Mouse (Mus musculus): Measurements from ENCODE around the gene Gcnt2.
"Not testable (repeated sequence)": the region's sequence is repeated elsewhere in the genome, so short reads cannot be mapped to it uniquely, and the experiment has no call there.

Gcnt2 gene

DNA sequence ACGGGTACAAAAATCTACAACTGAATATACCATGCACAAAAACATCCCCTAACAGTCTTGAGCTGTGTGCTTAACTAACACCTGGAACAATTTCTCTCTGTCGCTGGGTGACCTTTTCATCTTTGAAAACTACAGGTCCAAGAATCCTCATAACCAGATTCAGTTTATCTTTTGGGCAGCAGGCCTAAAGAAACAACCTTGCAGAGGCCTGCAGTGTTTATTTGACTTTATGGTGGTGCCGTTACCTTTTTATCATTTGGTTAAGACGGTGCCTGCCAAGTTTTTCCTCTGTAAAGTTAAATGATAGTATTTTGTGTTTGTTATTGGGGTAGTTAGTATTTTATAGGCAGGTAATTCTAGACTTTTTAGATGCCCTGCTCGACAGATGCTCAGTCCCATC is 15.9 kb downstream of the Gcnt2 start:
- no peak for DNase-seq

GRCm38 (mm10) chr13:40877589-40877988 is 18.0 kb downstream of the Gcnt2 start:
- no peak for DNase-seq

GRCm38 (mm10) chr13:40880557-40880956 is 21.0 kb downstream of the Gcnt2 start:
- DNase-seq: no peak

- DNase-seq: no peak
These were observed 23.1 kb downstream of the Gcnt2 start for GRCm38 (mm10) chr13:40882606-40883005.

DNA sequence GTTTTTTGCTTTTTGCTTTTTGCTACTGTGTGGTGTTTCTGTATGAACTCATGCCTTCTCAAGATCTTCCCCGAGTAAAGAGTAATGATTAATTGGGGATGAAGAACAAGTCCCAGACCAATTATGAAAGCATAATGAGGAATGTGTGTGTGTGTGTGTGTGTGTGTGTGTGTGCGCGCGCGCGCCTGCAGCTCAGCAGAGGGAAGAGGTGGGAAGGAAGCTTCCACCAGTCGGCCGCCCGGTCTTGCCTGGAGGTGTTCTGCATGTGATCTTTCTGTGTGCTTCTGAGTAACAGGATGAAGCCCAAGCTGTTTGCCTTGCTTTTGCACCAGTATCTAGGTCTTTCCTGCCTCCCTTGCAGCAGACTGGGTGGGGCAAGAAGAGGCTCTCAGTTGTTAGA is 24.3 kb downstream of the Gcnt2 start:
- DNase-seq: no peak

DNA sequence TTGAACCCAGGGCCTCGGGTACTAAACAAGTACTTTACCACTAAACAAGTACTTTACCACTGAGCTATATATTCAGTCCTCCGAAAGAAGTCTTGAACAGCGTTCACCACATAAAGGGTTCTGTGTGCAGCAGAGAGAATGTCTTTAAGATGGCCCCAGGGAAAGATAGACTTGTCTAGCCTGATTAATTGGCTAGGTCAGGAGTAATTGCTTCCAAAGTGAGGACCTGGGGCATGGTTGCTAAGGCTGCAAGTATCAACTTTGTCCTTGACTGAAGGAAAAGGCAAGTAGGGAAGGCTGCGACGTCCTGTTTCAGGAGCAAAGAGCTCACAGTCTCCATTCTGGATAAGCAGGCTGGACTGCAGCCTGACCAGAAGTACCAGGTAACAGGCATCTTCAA is 25.3 kb downstream of the Gcnt2 start:
- no peak for DNase-seq

GRCm38 (mm10) chr13:40885935-40886642 is 26.5 kb downstream of the Gcnt2 start:
- DNase-seq: no peak

GRCm38 (mm10) chr13:40886643-40887381 is 27.3 kb downstream of the Gcnt2 start:
- DNase-seq: no peak

DNA sequence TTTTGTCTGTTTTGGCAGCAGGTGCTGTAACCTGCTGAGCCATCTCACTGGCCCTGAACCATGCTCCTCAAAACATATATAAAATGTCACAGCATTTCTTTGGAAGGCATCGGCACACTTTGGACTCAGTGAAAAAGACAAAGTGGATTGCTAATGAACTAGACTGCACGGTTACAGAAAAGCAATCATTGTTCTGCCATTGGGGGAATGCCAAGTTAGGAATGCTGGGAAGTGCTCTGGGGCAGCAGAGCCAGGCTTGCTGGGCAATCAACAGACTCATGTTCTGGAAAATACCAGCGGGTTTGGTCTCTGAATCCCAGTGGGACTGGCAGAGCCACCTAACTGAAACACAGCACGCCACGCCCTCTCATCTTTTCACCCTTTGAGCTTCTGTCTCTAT is 31.0 kb downstream of the Gcnt2 start:
- DNase-seq: no peak

DNA sequence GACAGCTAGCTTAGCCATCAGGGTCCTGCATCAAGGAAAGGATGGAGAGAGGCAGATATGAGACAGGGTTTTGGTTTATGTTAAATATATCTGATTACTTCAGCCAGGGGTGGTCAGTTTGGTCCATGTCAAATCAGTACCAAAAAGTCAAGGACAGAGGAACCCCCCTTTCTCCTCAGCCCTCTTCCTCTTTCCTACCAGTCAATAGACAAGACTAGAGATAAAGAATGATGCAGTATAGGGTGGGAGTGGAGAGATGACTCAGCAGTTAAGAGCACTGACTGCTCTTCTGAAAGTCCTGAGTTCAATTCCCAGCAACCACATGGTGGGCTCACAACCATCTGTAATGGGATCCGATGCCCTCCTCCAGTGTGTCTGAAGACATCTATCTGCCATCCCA is 31.8 kb downstream of the Gcnt2 start:
- not testable (repeated sequence) for DNase-seq

- DNase-seq: no peak
These were observed 32.5 kb downstream of the Gcnt2 start for GRCm38 (mm10) chr13:40892043-40892442.

DNA sequence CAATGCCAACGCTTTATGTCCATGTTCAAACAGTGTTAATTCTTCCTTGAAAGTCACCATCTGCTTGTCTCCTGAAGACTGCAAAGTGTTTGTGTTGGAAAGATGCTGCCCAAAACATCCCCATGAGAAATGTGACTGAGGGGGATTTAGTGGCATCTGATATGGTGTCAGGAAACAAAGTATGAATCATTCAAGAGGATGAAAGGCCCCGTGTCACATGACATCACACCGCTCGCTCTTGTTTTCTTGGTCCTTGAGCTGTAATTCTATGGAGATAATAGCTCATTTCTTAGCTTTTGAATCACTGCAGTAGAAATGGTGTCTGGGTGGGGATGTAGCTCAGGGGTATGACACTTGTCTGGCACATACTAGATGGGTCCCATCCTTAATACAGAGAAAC is 33.0 kb downstream of the Gcnt2 start:
- no peak for DNase-seq

- no peak for DNase-seq
These were observed 34.0 kb downstream of the Gcnt2 start for GRCm38 (mm10) chr13:40893573-40893972.

GRCm38 (mm10) chr13:40898049-40898690 is 38.6 kb downstream of the Gcnt2 start:
- DNase-seq: not testable (repeated sequence)

GRCm38 (mm10) chr13:40898698-40899097 is 39.1 kb downstream of the Gcnt2 start:
- no peak for DNase-seq

GRCm38 (mm10) chr13:40899349-40899993 is 39.9 kb downstream of the Gcnt2 start:
- DNase-seq: no peak

- DNase-seq: no peak
These were observed 40.7 kb downstream of the Gcnt2 start for GRCm38 (mm10) chr13:40899994-40900970.

GRCm38 (mm10) chr13:40901263-40901662 is 41.7 kb downstream of the Gcnt2 start:
- no peak for DNase-seq

- DNase-seq: no peak
These were observed 42.4 kb downstream of the Gcnt2 start for GRCm38 (mm10) chr13:40901831-40902459.

DNA sequence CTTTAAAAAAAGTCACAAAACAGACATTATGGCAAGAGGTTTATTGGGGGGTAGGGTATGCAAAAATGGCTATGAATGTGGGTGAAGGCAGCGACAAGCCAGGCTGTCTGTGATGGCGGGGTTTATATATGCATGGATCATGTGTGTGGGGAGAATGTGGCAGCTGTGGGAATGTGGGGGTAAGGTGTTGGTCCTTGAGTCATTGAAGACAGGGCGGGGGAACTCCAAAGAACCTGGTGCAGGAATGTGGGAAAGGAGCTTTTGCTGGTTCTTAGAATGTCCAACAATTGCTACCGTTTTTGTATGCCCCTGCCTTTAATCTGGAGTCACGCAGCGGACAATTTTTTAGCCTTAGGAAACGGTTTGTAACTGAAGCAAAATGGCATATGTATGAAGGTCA is 44.5 kb downstream of the Gcnt2 start:
- no peak for DNase-seq

DNA sequence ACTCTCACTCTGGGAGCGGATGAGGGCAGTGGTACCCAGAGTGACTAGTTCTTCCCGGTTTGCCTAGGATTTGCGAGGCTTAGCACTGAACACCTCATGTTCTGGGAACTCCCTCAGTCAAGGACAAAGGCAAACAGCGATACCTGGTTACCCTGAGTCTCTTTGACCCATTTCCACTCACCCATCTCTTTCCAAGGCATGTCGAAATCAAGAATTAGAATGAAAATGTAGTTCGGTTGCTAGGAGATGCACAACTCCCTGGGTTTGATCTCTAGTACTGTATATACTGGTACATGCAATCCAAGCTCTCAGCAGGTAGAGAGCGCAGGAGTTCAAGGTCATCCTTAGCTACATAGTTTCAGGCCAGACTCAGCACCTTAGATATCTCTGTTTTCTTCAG is 47.0 kb downstream of the Gcnt2 start:
- DNase-seq: no peak

- no peak for DNase-seq
These were observed 47.7 kb downstream of the Gcnt2 start for GRCm38 (mm10) chr13:40907274-40907673.

Measured in thymus, postnatal 4 days (tissue).